Comparison of ENCODE assay signal across 7 mouse cellular contexts in the genomic region with DNA sequence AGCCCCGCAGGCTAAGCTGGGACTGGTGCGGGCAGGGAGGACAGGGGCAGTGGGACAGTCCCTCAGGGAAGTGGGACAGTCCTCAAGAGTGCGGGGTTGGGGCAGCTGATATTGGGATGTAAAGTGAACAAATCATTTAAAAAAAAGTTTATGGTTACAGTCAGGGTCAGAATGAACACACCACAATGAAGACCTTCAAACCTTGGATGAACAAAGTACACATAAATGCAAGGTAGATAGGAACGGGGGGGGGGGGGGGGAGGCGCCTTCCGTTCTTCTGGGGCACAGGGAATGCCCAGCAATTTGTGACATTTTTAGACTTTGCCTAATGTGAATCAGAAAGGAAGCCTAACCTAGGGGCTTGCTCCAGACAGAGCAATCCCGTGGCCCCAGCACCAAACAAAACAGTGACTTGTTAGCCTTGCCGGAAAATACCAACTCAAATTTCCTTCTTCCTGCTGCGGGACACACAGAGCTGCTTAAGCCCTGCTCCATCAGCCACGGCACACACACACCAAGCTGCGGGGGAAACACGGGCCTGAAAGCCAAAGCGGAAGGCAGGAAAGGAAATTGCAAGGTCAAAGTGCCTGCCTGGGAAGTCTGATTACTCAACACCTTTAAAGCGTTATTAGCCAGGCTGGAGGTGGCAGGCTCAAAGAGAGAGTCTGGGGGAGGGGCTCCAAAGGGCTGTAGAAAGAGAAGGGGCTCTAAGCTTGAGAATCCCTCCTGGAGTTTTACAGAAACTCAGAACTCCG.
A peak's percentile ranks its signal among the peaks of the same experiment; 100 is the strongest.
DNase-seq lines count a peak whose midpoint lies in the region; ATAC-seq and TF ChIP-seq lines count a peak whose summit lies in the region.

No protein-coding gene starts in this region.

- H3K4me2 ChIP-seq in forebrain, embryonic 14.5 days (ENCODE audit: low read length): 0 out of 2 replicates have a peak overlapping the region, but pooled peaks have one; percentile 18
- peak overlapping the region; percentile 43 for H3K4me2 ChIP-seq in liver, embryonic 14.5 days (ENCODE audit: low read depth)

- no peak for TF ChIP-seq POLR2A in brain, embryonic 14.5 days (IDR thresholded peaks at IDR 0.05; ENCODE audit: borderline replicate concordance, extremely low read depth, insufficient read depth, insufficient read length, poor library complexity, severe bottlenecking)

- peaks cover 11% of the 10 kb centered on the region for H3K4me1 ChIP-seq in forebrain, embryonic 14.5 days (ENCODE audit: control insufficient read depth, insufficient read depth, low read length)
- peaks cover 2 to 17% of the 10 kb centered on the region in 2 experiments; a peak in 2 of 4 replicates for H3K4me1 ChIP-seq in liver, embryonic 14.5 days (replicated peaks; ENCODE audit: control insufficient read depth in 2 of 2, insufficient read depth in 2 of 2, low read length in 1 of 2)

- H3K9ac ChIP-seq in forebrain, embryonic 14.5 days (ENCODE audit: low read length): no peak overlapping the region
- no peak overlapping the region for H3K9ac ChIP-seq in liver, embryonic 14.5 days (replicated peaks)

- H3K4me3 ChIP-seq in forebrain, embryonic 14.5 days (ENCODE audit: low read depth, low read length): no peak overlapping the region
- H3K4me3 ChIP-seq in liver, embryonic 14.5 days (ENCODE audit: insufficient read depth in 1 of 2, low read depth in 2 of 2, low read length in 2 of 2): no peak overlapping the region

- H3K36me3 ChIP-seq in forebrain, embryonic 14.5 days (ENCODE audit: control insufficient read depth, insufficient read depth, low read length): no peaks in the 10 kb centered on the region
- no peaks in the 10 kb centered on the region for H3K36me3 ChIP-seq in liver, embryonic 14.5 days (replicated peaks; ENCODE audit: control insufficient read depth, insufficient read depth, low read depth)

- DNase-seq in brain, embryonic 14.5 days (ENCODE audit: low read depth): peak; percentile 58
- DNase-seq in forebrain, embryonic 14.5 days (ENCODE audit: low spot score): peak; percentile 30
- DNase-seq in induced T-regulatory cell, adult 2 months (ENCODE audit: low read depth): peak; percentile 49
- DNase-seq in liver, embryonic 14.5 days (ENCODE audit: low read depth in 3 of 3, low spot score in 3 of 3): peak in 2 of 3 experiments; percentile 16 to 22
- DNase-seq in naive thymus-derived CD4-positive, alpha-beta T cell, adult 2 months (ENCODE audit: low read depth): peak; percentile 20
- no peak for DNase-seq in frontal cortex, postnatal 10 days (ENCODE audit: low spot score in 2 of 2)

- TF ChIP-seq CTCF in brain, embryonic 14.5 days (IDR thresholded peaks at IDR 0.05; ENCODE audit: borderline replicate concordance, extremely low read depth, insufficient read depth, insufficient read length): no peak
- TF ChIP-seq CTCF in liver, embryonic 14.5 days (IDR thresholded peaks at IDR 0.05; ENCODE audit: low read depth): no peak

- no peaks in the 10 kb centered on the region for H3K9me3 ChIP-seq in forebrain, embryonic 14.5 days (replicated peaks; ENCODE audit: control insufficient read depth, low read length)
- H3K9me3 ChIP-seq in liver, embryonic 14.5 days (ENCODE audit: control insufficient read depth, low read length): no peaks in the 10 kb centered on the region

- no peaks in the 10 kb centered on the region for H3K27me3 ChIP-seq in forebrain, embryonic 14.5 days (replicated peaks; ENCODE audit: control insufficient read depth, insufficient read depth, low read length)
- H3K27me3 ChIP-seq in liver, embryonic 14.5 days (ENCODE audit: control insufficient read depth, insufficient read depth, low read length): no peaks in the 10 kb centered on the region

- 24% methylated on average over 14 of the region's 15 CpGs for WGBS in forebrain, embryonic 14.5 days
- 15% methylated on average over 15 of the region's 15 CpGs for WGBS in liver, embryonic 14.5 days (ENCODE audit: insufficient replicate concordance)

- no peak for ATAC-seq in forebrain, embryonic 14.5 days
- ATAC-seq in liver, embryonic 14.5 days (ENCODE audit: insufficient read depth): no peak
- no peak for ATAC-seq in erythroblast, adult 5-6 weeks (replicated peaks; ENCODE audit: low FRiP score, poor library complexity, severe bottlenecking)

- TF ChIP-seq EP300 in liver, embryonic 14.5 days (IDR thresholded peaks at IDR 0.05; ENCODE audit: low read depth): no peak

- H3K27ac ChIP-seq in forebrain, embryonic 14.5 days (ENCODE audit: low read depth, low read length): no peak overlapping the region
- H3K27ac ChIP-seq in liver, embryonic 14.5 days: no peak overlapping the region

Comparison
In these comparisons a context has a peak if more than half of its experiments do, and no peak if none do; other contexts are left out.
1. DNase-seq: peak in brain, embryonic 14.5 days (single experiment), forebrain, embryonic 14.5 days (single experiment), induced T-regulatory cell, adult 2 months (single experiment), liver, embryonic 14.5 days (2 of 3) and naive thymus-derived CD4-positive, alpha-beta T cell, adult 2 months (single experiment); none in frontal cortex, postnatal 10 days (0 of 2).